Mouse (Mus musculus): ENCODE measurements at regions not wholly inside any gene's neighbourhood (a gene's known extent, or its start where the extent isn't known, plus 50 kb on each side); places are given as distances from the start of the nearest gene placed in this dataset.

DNA sequence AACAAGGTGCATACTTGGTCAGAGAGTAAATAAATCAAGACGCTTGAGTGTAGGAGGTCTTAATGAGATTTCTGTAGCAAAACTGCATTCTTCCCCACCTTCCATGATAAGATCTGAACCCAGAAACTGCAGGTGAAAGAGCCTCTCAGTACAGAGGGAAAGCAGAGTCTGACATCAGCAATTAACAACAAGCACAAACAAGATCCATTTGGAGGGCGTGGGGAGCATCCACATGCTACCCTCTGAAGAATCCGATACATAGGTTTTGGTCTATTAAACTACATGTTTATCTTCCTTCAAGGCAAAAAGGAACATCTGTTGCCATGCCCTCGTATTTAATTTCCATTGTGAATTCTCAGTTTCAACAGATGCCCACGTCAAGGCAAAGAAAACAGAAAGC lies 124.2 kb downstream of the S1pr1 start:
- ATAC-seq (ENCODE audit: low FRiP score) = no peak
- no peaks in the 10 kb centered on the region for H3K9me3 ChIP-seq (replicated peaks)
- H3K36me3 ChIP-seq = no peaks in the 10 kb centered on the region
- no peaks in the 10 kb centered on the region for H3K27me3 ChIP-seq (replicated peaks)
- no peak overlapping the region for H3K4me2 ChIP-seq
- H3K4me1 ChIP-seq = no peaks in the 10 kb centered on the region
- no peak overlapping the region for H3K9ac ChIP-seq (replicated peaks)
- no peak overlapping the region for H3K4me3 ChIP-seq (replicated peaks)
- H3K27ac ChIP-seq (replicated peaks) = no peak overlapping the region
- 77% methylated on average over 5 of the region's 5 CpGs for WGBS

DNA sequence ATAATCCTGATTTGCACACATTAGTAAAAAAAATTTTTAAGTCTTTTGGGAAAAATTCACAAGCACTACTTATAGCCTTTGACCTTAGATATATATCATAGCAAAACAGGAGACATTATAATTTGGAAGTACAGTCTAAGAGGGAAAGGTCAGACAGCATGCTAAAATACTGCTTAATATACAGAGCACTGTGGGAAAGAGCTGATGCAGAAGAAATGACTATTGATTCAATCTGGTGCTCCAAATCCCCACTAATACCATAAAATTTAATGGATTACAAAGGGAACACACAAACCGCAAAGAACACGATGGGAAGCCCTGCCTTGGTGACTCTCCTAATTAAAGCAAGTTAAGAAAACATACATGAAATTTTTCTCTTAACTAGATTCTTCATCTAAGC lies 126.3 kb downstream of the S1pr1 start:
- no peaks in the 10 kb centered on the region for H3K36me3 ChIP-seq
- H3K27me3 ChIP-seq (replicated peaks) = no peaks in the 10 kb centered on the region
- no peak for ATAC-seq (ENCODE audit: low FRiP score)
- WGBS = 58% methylated on average over 2 of the region's 2 CpGs
- H3K4me2 ChIP-seq = no peak overlapping the region
- H3K9me3 ChIP-seq (replicated peaks) = no peaks in the 10 kb centered on the region
- H3K4me3 ChIP-seq (replicated peaks) = no peak overlapping the region
- H3K4me1 ChIP-seq = no peaks in the 10 kb centered on the region
- no peak overlapping the region for H3K9ac ChIP-seq (replicated peaks)
- H3K27ac ChIP-seq (replicated peaks) = no peak overlapping the region

DNA sequence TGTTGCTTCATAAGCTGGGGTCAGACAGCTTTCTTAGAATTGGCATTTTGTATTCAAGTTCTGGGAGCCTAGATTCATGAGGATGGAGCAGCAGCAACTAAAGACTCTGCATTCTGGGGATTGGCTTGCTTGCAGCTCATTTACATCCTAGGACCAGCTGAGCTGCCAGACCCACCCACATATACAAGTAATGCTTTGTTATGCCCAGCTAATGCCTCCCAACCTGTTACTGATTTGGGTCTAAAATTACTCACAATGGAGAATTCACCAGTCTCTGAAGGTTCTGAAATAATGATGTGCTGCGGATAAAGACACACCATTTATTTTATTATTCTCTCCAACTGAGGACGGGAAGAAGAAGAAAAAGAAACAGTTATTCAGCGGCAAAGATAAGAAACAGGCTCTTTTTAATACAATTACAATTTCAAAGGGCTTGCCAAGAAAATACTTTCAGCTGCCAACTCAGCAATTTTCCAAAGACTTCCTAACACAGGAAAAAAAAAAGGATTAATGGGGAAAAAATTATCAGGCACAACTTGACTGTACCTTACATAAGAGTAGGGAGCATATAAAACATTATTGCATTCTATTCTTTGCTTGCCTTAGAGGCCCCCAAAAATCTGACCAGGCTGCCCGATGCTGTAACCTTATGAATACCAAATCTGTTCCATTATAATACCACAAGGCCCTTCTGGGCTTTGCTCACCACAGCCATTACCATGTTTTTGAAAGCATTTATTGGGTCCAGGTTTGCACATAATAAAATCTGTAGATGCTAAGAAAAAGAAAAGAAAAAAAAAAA lies 134.5 kb downstream of the S1pr1 start:
- H3K27ac ChIP-seq (replicated peaks) = no peak overlapping the region

DNA sequence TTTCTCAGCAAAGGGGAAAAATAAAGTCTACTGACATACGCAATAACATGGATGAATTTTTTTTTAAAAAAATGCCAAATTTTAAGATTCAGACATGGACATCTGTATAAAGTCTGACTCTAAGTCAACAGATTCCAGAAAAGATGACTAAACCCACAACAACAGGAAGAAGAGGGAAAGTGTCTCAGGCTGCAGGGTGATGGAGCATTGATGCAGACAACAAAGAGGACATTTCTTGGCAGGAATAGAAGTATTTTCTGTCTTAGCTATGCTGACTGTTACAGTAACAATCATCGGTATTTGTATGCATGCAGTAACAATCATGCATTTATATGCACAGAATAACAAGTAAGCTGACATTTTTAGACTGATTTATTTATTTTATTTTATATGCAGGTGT lies 139.5 kb downstream of the S1pr1 start:
- Histone ChIP-seq H3K27ac (replicated peaks) (no peak overlapping the region), H3K9ac (replicated peaks) (no peak overlapping the region), H3K4me2 (no peak overlapping the region), H3K36me3 (no peaks in the 10 kb centered on the region), H3K4me3 (replicated peaks) (no peak overlapping the region), H3K4me1 (peaks cover 6% of the 10 kb centered on the region), H3K27me3 (replicated peaks) (no peaks in the 10 kb centered on the region), H3K9me3 (replicated peaks) (no peaks in the 10 kb centered on the region)
- ATAC-seq (ENCODE audit: low FRiP score) = no peak
- WGBS = 93% methylated on average over 2 of the region's 2 CpGs

More for the DNA sequence above, 134.5 kb downstream of the S1pr1 start:
- no peak overlapping the region for H3K9ac ChIP-seq (replicated peaks)
- H3K36me3 ChIP-seq = no peaks in the 10 kb centered on the region
- ATAC-seq (ENCODE audit: low FRiP score) = peak; percentile 66
- WGBS = 31% methylated on average over 4 of the region's 4 CpGs
- no peak overlapping the region for H3K4me3 ChIP-seq (replicated peaks)
- no peaks in the 10 kb centered on the region for H3K9me3 ChIP-seq (replicated peaks)
- peaks cover 6% of the 10 kb centered on the region for H3K4me1 ChIP-seq
- H3K27me3 ChIP-seq (replicated peaks) = no peaks in the 10 kb centered on the region
- no peak overlapping the region for H3K4me2 ChIP-seq

DNA sequence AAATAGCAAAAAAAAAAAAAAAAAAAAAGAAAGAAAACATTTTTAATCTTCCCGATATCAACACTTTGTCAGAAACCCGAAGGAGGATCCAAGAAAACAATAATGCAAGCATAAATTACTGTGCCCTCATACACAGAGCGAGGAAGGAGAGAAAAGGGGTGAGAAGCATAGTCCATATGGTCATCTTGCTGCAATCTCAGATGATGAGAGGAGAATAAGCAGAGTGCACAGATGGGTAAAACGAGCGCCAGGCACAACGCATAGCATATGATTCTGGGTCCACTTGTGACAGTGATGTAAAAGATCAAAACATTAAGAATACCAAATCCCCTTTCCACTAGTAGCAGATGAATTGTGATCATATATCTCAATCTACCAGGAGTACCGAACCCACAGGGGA lies 152.1 kb downstream of the S1pr1 start:
- no peak overlapping the region for H3K27ac ChIP-seq (replicated peaks)
- H3K9ac ChIP-seq (replicated peaks) = no peak overlapping the region
- no peaks in the 10 kb centered on the region for H3K4me1 ChIP-seq
- H3K4me2 ChIP-seq = no peak overlapping the region
- no peaks in the 10 kb centered on the region for H3K36me3 ChIP-seq
- 85% methylated on average over 7 of the region's 7 CpGs for WGBS
- no peaks in the 10 kb centered on the region for H3K27me3 ChIP-seq (replicated peaks)
- no peak for ATAC-seq (ENCODE audit: low FRiP score)
- no peaks in the 10 kb centered on the region for H3K9me3 ChIP-seq (replicated peaks)
- H3K4me3 ChIP-seq (replicated peaks) = no peak overlapping the region

DNA sequence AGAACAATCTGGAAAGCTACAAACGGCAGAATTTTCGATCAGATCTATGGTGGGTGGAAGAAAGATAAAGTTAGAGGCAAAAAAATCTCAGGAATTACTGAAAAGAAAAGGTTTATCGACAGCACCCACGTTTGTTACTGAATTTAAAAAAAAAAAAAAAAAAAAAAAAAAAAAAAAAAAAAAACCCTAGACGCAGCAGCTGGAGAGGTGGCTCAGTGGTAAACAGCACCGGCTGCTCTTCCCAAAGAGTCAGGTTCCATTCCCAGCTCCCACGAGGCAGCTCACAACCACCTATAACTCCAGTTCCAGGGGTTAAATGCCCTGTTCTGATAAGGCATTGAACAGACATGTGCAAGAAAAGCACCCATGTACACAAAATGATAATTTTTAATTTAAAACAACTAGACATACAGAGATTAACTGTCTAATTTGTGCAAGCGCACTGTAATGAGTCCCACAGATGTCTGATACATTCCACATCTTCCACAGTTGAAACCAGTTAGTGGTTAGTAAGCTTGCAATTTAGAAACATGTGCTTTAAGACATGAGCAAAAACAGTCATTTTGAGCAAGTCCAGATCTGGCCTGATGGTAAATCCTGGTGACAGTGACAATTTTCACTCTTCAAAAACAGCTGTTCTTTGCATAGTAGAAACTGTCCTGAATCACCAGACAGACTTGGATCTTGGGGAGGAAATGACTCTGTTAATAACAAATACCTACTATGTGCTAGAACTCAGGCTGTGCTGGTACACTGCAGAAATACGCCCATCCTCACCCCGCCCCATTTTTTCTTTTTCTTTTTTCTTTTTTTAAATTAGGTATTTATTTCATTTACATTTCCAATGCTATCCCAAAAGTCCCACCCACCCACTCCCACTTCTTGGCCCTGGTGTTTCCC lies 159.8 kb downstream of the S1pr1 start:
- Histone ChIP-seq H3K4me2 (no peak overlapping the region), H3K4me3 (replicated peaks) (no peak overlapping the region), H3K9ac (replicated peaks) (no peak overlapping the region), H3K27ac (replicated peaks) (no peak overlapping the region), H3K36me3 (no peaks in the 10 kb centered on the region), H3K4me1 (no peaks in the 10 kb centered on the region), H3K9me3 (replicated peaks) (no peaks in the 10 kb centered on the region), H3K27me3 (replicated peaks) (no peaks in the 10 kb centered on the region)
- ATAC-seq (ENCODE audit: low FRiP score) = no peak
- WGBS = 85% methylated on average over 10 of the region's 10 CpGs

DNA sequence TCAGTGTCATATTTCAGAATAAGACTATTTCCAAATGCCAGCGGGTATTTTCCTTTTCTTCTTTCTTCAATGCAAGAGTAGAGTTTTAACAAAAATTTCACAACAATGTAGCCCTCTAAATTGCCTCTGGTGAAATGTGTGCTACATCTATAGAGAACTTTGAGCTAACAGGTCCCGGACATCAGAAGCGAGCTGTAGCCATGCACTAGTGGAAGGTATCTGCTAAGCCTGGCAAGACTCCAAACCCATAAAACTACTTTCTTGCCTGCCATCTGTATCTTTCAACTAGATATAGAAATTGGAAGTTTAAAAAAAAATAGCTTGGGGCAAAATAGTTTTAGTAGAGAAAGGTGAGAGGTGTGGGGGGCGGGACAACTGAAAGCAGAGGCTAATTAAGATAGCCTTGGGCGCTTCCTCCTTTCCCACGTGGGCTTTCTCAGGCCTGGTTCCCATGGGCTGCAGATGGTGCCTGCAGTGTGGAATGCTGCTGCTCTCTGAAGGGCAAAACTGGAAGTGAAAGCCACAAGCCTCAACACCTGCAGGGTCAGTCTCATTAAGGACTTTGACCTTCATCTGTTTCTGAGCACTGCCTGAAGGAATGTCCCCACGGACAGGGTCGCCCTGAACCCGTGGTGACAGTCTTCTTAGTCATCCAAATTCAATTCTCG lies 160.9 kb downstream of the S1pr1 start:
- H3K27ac ChIP-seq (replicated peaks) = no peak overlapping the region
- WGBS = 68% methylated on average over 10 of the region's 10 CpGs
- H3K36me3 ChIP-seq = no peaks in the 10 kb centered on the region
- H3K4me3 ChIP-seq (replicated peaks) = no peak overlapping the region
- no peaks in the 10 kb centered on the region for H3K27me3 ChIP-seq (replicated peaks)
- H3K4me1 ChIP-seq = no peaks in the 10 kb centered on the region
- no peak overlapping the region for H3K4me2 ChIP-seq
- no peak for ATAC-seq (ENCODE audit: low FRiP score)
- H3K9me3 ChIP-seq (replicated peaks) = no peaks in the 10 kb centered on the region
- H3K9ac ChIP-seq (replicated peaks) = no peak overlapping the region

DNA sequence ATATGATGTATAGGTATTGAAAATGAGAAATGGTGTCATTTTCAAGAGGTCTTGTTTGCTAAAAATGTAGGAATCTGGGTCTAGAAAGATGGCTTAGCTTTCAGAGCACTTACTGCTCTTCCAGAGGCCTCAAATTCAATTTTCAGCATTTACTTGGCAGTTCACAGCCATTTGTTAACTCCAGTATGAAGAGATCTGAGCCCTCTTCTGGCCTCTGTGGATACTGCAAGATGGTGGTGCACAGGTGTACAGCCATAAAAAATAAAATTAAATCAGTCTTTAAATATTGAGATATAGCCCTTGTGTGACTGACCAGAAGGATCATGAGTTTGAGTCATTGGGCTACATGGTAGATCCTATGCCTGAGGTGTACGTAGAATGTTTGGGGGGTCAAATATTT lies 173.1 kb downstream of the S1pr1 start:
- Histone ChIP-seq H3K4me2 (no peak overlapping the region), H3K4me1 (no peaks in the 10 kb centered on the region), H3K4me3 (replicated peaks) (no peak overlapping the region), H3K27me3 (replicated peaks) (no peaks in the 10 kb centered on the region), H3K36me3 (no peaks in the 10 kb centered on the region), H3K9ac (replicated peaks) (no peak overlapping the region), H3K9me3 (replicated peaks) (no peaks in the 10 kb centered on the region), H3K27ac (replicated peaks) (no peak overlapping the region)
- no peak for ATAC-seq (ENCODE audit: low FRiP score)
- WGBS = 85% methylated on average over 1 of the region's 1 CpGs

DNA sequence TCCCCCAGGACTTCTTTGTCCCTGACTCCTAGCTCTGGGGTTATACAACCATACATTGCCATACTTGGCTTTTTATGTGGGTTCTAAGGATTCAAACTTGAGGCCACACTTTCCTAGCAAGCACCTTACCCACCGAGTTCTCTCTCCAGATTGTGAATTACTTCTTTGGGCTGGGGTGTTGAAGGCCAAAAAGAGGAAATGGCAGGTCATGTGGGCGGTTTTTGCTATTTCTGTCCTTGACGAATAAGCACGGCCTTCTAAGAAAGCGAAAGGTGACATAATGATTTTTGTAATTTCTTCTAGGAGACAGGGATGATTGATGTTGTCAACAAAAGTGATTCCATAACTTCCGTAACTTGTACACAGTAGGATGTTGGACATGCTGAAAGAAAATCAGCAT lies 176.5 kb downstream of the S1pr1 start:
- 88% methylated on average over 6 of the region's 6 CpGs for WGBS
- Histone ChIP-seq H3K9me3 (replicated peaks) (no peaks in the 10 kb centered on the region), H3K36me3 (no peaks in the 10 kb centered on the region), H3K4me2 (no peak overlapping the region), H3K4me1 (no peaks in the 10 kb centered on the region), H3K27ac (replicated peaks) (no peak overlapping the region), H3K9ac (replicated peaks) (no peak overlapping the region), H3K27me3 (replicated peaks) (no peaks in the 10 kb centered on the region), H3K4me3 (replicated peaks) (no peak overlapping the region)
- no peak for ATAC-seq (ENCODE audit: low FRiP score)

DNA sequence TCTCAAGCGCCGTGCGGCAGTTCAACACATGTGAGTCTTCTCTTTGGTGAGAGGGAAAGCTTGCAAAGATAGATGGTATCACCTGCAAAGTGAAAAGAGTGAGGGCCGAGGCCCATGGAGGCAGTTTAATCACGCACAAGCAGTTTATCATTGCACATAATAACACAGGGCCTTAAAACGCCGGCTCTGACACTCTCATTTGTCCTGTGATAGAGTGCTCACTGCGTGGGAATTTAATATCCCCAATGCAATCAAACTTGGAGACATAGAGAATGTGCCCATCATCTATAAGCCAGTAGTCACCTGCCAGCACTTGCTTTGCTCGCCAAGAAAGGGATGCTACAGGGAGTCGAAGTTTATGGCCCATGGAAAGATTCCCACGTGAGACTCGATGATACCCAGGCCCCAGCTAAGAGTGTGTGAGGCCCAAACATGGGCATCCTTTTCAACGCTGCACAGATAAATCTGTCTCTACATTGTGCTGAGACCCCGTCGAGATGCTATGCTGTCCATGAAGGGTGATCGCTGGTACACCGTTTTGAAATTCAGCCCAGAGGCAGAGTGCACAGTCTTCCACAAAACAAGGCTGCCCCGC lies 182.6 kb downstream of the S1pr1 start:
- no peak overlapping the region for H3K4me3 ChIP-seq (replicated peaks)
- H3K27me3 ChIP-seq (replicated peaks) = no peaks in the 10 kb centered on the region
- H3K4me1 ChIP-seq = no peaks in the 10 kb centered on the region
- no peak overlapping the region for H3K9ac ChIP-seq (replicated peaks)
- no peaks in the 10 kb centered on the region for H3K36me3 ChIP-seq
- ATAC-seq (ENCODE audit: low FRiP score) = no peak
- H3K27ac ChIP-seq (replicated peaks) = no peak overlapping the region
- no peaks in the 10 kb centered on the region for H3K9me3 ChIP-seq (replicated peaks)
- WGBS = 63% methylated on average over 18 of the region's 18 CpGs
- no peak overlapping the region for H3K4me2 ChIP-seq

DNA sequence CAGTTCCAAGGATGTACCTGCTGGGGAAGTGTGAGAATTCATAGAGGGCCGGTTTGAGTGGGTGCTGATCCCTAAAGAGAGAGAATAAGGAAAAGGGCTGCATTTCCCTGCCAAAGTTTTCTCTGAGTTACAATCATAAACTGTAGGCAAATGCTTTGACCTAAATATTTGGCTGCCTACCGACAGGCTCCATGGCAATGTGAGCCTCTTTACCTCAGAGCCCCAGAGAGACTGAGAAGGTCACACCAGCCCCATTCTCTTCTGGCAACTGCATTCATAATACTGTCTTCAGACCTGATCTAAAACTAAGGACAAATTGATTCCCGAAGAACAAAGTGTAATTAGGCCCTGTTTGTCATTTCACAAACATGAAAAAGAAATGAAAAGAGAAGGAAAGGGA lies 184.4 kb downstream of the S1pr1 start:
- H3K4me1 ChIP-seq = no peaks in the 10 kb centered on the region
- peak; percentile 47 for ATAC-seq (ENCODE audit: low FRiP score)
- H3K27ac ChIP-seq (replicated peaks) = no peak overlapping the region; the same call in 1 of the 2 replicates
- no peak overlapping the region for H3K9ac ChIP-seq (replicated peaks)
- H3K9me3 ChIP-seq (replicated peaks) = no peaks in the 10 kb centered on the region
- H3K27me3 ChIP-seq (replicated peaks) = no peaks in the 10 kb centered on the region
- no peak overlapping the region for H3K4me2 ChIP-seq
- H3K4me3 ChIP-seq (replicated peaks) = no peak overlapping the region
- WGBS = 72% methylated on average over 3 of the region's 3 CpGs
- no peaks in the 10 kb centered on the region for H3K36me3 ChIP-seq
